Mouse (Mus musculus): ENCODE results near the gene Serpinb6a.
A peak's percentile ranks its signal among the peaks of the same experiment; 100 is the strongest.
"Not testable (repeated sequence)": the region's sequence is repeated elsewhere in the genome, so short reads cannot be mapped to it uniquely, and the experiment has no call there.

Serpinb6a gene

DNA sequence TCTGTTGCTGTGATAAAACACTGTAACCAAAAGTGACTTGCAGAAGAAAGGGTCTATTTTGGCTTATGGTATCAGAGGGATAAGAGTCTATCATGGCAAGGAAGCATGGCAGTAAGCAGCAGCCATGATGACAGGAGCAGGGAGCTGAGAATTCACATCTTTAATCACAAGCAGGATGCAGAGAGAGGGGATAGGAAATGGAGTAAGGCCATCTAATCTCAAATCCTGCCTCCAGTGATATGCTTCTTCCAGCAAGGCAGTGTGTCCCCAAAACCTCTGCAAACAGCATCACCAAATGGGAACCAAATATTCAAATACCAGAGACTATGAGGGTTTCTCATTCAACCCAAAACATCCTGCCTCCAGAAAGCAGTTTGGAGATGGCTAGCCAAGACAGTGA is 36.0 kb downstream of the Serpinb6a start:
- DNase-seq: no peak

DNA sequence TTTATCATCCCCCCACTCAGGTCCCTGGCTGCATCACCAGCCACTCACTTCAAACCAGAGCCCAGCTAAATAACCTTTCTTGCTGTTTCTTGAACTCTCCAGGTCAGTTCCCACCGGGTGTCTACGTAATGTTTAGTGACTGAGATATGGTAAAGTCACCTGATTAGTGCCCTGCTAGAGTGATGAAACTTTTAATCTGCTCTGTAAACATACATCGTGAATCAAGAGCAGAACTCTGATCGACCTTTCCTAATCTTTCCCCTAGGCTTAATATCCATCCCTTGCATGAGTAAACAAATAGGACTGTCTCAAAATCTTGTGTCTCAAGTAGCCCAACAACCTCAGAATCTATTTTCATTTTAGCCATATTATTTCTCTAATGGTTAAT is 36.6 kb downstream of the Serpinb6a start:
- no peak for DNase-seq

DNA sequence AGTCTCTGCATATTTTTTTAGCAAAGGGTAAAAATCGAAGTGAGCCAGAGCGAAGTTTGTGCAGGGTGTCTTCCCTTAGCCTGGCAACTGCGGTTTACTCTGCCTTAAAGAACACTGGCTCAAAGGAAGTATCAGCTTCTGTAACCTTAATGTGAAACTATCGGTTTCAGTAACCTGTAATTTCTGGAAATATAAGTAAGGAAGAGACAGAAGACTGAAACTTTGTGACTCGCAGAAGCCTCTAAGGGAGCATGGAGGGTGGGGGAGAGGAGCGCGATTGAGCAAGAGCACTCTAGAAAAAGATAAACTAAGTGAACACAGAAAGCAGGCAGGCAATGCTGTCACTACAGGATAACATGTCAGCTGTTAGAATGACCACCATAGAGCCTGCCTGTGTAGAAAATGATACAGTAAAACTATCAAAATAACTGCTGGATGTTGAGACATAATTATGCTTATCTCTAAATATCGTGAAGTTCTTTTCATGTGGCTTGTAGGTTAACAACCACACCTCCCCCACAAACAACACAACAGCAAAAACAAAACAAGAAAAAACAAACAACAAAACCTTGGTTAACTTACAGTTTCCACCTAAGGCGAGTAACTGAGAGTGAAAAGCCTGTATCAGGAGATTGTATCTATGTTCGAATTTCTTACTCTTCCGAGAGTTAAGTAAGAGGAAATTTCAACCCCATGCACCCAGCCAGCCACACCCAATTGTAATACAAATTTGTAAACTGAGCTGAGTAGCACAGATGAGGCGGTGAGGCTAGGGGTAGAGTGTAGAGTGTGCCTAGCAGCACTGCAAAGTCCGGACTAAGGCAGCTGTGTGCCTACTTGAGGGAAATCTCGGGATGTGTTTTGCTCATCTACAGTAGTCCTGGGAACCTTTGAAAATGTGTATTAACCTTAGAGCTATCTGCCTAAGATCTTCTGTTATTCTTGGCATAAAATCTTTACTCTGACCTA is 37.3 kb downstream of the Serpinb6a start:
- no peak for DNase-seq

DNA sequence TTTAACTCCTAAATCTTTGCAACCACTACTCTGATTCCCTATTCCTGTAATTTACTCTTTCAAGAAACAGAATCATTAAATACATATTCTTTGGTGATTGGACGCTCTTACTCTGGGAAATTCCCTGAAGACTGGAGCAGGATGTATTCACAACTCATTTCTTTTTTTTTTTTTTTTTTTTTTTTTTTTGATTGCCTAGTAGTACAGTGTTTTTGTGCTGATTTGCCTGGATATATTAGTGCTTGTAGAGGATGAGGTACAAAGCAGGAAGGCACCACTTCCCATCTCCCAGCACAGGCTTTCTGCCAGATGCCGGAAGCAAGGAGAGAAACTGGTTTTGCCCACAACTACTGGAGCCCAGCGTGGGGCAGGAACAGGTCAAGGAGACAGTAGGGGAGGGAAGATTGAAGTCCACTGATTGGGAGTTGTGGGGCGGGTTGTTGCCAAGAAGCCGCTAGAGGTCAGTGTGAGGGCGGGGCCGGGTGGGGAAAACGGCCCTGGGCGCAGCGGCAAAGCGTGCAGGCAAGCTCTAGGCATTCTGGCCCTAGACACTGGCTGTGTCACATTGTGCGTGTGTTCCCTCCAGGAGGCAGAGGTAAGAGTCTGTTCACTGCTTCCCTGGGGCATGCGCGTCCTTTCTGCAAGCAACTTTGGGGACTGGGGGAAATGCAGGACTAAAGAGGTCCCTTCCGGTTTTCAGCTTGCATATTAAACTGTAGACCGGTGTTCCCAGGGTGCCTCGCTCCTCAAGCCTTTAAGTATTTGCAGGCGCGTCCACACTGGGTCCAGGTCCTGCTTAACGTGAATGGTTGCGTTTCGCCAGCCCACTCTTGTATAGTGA is 38.2 kb downstream of the Serpinb6a start, which contains the start of gene Nqo2:
Gene Nqo2 (plus strand): TSS at position 482 of the 841 bp plus-strand sequence.
- peak; percentile 61 to 62 for DNase-seq

DNA sequence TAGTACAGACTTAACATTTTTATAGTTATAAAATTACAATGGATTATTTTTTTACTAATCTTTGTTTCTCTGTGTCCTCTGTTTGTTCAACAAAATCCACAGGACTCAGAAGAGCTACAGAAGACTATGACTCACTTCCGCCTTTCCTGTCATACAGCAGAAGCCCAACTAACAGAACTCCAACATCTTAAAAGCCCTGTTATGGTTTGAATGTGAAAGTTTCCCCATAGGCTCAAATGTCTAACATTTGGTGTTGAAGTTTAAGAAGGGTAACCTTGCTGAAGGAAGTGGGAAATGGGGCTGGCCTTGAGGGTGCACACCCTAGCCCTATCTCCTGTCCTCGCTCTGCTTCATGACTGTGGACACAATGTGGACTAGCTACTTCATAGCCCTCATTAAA is 42.8 kb downstream of the Serpinb6a start:
- DNase-seq: no peak

DNA sequence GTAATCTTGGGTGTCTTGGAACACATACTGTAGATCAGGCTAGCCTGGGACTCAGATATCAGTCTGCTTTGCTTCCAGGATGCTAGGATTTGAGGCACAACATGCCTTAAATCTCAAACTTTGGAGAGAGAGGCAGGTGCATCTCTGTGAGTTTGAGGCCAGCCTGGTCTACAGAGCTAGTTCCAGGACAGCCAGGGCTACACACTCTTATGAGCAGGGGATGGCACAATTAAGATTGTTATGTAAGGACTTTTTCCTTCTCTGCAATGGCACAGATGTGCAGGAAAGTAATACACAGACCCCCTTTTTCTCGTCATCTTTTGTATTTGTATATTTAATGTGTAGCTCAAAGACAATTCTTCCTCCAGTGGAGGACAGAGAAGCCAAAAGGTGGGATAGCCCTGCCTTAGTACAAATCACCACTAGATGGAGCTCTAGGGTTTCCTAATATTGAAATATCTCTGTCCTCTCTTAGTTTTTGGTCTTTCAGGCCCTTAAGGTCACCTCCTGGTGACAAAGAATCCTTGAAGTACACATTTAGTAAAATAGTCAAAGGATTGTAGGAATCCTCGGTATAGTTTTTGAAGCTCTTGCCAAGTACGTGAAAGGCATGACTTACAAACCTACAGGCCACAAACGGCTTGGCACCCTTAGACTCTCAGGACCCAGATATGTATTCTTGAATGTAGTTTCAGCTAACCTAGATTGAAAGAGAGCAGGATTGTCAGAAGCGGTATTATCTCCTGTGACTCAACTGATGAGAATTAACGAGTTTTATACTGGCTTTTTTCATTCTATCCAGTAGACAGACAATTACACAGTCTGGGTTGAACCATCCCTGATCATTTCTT is 45.8 kb downstream of the Serpinb6a start:
- DNase-seq: peak; percentile 60 to 69

DNA sequence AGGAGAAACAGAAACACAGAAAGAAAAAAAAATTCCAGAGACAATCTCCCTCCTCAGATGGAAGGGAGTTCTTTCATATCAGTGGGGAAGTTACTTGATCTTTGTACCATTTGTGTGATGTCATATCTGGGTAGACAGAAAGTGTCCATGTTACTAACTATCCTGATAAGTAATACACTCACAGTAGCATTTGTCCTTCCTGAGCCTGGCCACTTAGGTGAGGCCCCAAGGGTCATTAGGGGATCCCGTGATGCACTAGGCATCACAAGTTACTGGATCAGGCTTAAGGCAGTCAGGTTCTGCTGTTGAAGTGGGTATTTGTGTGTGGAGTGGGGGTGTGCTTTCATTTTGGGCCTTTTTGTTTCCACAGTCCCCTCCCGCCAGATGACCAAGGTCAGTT is 49.6 kb downstream of the Serpinb6a start:
- DNase-seq: no peak

DNA sequence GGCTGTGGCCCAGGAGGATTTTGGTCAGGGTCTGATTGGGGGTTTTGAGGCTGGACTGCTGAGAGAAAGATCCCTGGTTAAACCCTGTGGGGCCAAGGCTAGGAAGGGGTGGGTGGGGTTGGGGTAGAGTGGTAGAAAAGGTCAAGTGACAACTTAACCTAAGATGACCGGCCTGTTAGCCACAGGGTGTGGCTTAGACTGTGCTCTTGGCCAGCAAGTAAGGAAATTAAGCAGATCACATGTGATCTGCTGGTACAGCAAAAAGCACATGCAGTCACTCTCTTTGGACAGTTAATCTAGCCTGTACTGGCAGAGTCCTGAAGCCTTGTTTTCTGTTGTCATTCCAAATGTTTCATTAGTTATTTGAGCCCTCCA is 50.5 kb downstream of the Serpinb6a start:
- no peak for DNase-seq

DNA sequence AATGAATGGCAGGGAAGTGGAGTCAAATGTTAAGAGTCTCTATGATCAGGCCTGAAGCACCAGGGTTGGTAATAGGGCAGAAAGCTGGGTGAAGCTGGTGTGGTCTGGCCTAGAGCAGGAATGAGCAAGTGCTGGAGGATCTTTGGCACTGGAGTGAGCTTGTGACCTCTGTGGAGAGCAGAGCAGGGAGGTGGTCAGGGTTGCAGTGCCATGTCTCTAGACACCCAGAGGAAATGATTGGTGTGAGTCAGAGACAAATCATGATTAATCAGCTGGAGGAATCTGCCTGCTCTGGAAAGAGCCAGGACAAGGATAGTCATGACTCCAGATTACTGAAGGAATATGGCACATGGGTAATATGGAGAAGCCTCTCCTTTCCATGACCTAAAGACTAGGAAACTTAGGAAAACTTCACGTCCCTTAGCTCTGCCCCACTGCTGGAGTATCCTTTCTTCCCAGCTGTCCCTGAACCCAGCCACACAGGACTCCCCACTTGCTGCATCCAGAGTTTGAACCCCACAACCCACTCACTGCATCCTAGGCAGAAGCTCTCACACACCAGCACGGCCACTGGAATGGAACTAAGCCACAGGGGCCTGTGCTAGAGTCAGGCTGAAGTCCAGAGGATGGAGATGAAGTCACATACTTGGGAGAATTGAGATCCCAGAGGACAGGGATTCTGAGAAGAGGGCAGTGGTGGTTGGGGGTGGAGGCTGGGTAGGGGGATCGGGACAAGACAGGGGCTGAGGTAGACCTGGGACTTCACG is 51.1 kb downstream of the Serpinb6a start:
- DNase-seq: no peak

DNA sequence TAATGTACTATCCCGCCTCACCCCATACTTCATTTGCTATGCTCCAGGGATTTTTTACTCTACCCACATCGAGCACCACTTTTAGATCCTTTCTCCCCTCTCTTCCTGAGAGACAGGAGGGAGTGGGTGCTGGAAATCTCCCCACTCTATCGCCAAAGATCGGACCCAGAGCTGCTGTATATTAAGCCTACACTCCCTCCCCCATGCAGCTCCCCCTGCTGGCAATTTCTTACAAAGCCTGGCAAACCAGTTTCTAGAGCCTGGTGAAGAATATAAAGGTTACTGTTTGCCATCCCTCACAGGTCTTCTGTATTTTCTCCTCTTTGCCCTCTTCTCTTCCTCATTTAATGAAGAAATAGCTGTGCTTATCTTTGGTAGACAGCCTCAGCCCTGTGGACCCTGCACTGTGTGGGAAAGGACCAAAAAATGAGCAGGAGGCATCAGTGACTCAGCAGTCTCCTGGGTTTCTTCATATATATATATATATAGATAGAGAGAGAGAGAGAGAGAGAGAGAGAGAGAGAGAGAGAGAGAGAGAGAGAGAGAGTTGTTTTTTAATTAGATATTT is 60.3 kb downstream of the Serpinb6a start:
- peak; percentile 23 to 45 for DNase-seq

DNA sequence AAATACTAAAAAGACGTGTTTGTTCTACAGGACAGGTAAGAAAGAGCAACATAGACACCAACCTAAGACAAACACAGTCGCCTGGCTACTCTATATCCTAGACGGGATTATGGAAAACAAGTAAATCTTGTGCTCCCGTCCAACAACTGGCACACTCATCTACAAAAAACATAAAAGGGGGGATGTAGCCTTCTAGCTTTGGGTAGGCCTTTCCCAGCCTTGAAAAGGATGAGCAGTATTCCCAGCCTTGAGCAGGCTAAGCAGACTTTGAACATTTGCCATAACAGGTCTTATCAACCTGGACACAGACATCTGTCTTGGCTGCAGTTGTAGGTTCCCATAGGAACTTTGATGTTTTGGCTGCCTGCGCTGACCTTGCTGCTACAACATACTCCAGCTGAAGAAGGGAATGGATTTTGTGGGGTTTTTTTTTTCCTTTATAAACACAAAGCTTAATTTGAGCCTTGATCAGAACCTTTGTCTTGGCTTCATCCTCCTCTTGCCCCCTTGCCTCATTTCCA is 61.2 kb downstream of the Serpinb6a start:
- DNase-seq: no peak

DNA sequence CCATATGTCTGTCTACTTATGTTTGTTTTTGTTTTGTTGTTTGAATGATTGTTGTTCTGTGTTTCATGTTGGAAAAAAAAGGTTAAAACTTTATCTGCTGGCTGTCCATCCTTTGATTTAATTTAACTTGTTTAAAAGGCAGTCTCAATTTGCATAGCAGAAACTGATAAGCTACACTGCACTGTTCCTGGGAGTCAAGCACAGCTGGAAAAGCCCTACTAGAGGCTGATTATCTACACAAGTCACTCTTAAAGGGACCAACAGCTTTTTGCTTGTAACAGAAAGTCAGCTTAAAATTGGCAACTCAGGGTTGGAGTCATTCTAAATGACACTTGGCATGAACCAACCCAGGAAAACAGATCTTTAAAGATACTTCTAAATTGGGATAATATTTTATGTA is 65.0 kb downstream of the Serpinb6a start:
- DNase-seq: not testable (repeated sequence)

DNA sequence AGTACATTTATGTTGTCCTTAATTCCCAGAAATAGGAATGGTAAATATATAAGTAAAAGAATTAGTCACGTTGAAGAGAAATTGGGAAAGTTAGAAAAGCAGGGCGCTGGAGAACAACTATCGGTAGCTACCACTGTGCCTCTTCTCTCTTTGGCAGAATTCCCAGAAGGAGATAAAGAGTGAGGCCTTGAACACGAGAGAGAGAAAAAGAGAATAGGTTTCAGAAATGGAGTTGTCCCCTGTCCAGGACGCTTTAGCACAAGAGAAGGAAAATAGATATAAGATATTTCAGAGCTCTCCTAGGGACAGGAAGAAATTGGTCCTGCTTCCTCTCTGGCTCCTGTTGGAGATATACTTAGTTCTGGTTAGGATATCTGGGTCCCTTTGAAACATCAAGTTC is 65.4 kb downstream of the Serpinb6a start:
- no peak for DNase-seq

DNA sequence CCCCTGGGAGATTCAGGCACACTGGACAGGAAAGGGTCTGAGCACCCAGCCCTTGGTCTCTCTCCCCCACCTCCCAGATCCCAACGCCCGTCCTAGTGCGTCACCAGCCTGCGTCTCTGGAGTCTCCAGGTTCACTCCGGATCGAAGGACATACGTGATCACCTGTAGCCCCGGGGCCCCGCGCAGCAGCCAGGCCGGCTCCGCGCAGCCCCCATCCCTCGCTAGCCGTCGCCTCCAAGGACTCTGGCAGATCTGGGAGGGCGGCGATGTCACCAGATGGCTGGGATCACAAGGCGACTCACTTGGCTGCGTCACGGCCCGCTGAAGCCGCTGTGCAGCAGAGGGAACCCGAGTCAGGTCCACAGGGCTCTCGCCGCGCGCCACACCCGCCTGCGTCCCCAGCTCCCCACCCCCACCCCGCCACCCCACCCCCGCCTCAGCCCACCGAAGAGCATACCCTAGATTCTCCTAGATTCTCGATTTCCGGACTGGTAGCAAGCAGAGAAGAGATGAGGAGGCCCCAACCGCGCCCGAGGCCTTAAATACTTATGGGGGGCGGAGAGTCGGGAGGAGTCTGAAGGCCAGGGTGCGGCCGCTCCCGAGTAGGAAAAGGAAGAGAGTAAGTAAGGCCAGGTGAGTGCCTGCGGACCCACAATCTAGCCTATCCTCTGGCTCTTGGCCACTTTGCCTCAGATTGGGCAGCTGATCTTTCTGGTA is 67.0 kb downstream of the Serpinb6a start:
- DNase-seq: peak; percentile 69 to 70

DNA sequence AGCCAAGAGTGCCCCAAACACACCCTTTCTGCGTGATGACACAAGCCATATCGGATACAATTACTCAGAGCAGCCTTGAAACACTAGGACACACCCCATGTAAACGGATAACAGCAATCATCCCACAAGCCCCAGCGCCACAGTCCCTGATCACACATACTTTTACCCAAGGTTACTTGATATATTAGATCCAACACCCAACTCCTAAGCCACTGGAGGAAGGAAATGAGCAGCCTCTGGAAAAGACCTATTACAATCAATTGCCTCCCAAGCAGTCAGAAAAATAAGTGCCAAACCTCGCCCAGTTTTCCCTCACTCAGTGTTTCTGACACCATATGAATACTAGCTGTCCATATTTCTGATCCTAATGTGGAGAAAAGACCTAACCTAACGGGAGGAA is 67.9 kb downstream of the Serpinb6a start:
- peak in 1 of 2 experiments; percentile 4 for DNase-seq

DNA sequence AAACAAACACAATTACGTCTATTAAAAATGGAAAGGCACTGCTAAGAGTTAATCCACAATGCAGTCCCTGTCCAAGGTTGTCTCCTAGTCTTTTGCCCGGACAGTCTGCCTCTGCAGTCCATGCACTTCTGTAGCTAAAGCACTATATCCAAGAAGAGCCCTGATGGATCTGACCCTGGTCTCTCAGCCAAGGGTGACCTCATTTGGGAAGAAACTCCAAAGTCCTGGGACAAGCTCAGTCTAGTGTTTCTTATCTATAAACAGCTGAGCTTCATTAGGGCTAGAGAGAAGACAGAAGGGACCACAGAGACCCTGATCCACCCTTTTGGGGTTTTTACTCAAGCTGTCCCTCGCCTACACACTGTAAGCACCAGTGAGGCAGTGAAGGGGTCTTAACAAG is 71.7 kb downstream of the Serpinb6a start:
- DNase-seq: no peak

DNA sequence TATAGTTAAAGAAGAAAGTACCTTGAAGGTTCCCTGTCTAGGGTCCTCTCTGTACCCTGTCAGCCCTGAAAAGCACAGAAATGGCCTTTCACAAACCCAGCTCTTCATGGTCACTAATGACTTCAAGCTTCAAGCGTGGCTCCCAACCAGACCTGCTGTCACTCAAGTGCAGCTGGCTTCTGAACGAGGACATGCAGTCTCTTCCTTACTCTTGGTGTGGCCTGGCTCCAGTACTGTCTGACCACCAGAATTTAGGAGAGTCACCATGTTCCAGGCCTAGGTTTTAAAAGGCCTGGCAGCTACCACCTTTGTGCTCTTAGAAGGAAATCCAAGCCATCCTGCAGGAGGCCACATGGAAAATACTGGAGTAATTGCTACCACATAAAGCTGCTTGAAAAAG is 72.3 kb downstream of the Serpinb6a start:
- no peak for DNase-seq

DNA sequence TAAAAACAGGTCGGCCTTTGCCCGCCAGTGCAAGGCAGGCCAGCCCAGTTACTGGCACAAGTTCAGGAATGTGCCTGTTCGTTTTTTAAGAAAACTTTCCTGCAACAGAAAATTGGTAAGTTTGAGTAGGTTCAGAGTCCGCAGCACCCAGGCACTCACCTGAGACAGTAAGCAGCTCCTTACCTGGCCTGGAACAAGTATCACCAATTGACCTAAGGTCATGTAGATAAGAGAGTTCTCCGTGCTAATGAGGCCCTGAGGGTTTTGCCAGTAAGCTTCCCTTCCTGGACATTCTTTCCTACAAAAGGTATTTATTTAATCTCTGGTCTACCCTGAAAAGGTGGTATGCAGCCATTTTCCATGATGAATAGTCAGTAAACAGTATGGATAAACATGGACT is 80.9 kb downstream of the Serpinb6a start:
- DNase-seq: no peak

DNA sequence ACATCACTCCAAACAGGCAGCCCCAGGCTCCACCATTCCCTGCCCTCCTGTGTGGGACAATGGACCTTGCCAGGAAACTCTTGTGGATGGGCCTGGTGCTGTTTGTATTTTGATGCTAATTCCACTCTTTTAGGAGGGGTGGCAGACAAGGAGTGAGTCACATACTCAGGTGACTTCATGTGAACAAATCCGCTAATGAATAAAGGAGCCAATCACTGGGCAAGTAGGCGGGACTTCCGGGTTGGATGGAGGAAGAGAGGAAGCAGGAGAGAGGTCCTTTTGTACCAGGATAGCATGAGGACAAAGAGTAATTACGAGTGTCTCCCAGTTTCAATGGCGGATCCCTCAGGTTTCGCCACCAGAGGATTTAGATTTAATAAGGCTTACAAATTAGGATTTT is 81.6 kb downstream of the Serpinb6a start:
- no peak for DNase-seq

DNA sequence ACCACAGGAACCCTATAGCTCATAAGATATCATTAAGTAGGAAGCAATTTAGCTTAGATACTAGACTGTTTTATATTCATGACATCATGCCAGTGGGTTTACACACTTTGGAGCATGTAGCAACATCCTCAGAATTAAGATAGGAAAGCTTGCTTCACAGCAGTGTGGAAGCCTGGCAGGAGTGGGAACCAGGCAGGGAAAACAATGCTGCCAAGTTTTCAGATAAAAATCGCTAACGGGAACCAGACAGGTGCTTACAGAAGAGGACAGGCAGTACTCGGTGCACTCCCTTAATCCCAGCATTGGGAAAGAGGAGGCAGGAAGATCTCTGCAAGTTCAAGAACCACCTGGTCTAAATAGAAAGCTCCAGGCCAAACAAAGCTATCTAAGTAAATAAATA is 95.8 kb downstream of the Serpinb6a start:
- no peak for DNase-seq

Data from cerebellum, postnatal 14 days (tissue).